Mouse (Mus musculus): ENCODE results near the gene Prdm11. TPM values are rescaled to one million over a fixed set of nuclear protein-coding genes. Genes with fewer than 3 reads are reported as not detected.
A peak's percentile ranks its signal among the peaks of the same experiment; 100 is the strongest.

The Prdm11 gene
- total RNA-seq, 2 experiments from 2014 or later = 0.39 to 0.90 TPM

GRCm38 (mm10) chr2:93013415-93014092, 32.4 kb downstream of the Prdm11 start:
- no peak for DNase-seq (ENCODE audit: low spot score)

DNA sequence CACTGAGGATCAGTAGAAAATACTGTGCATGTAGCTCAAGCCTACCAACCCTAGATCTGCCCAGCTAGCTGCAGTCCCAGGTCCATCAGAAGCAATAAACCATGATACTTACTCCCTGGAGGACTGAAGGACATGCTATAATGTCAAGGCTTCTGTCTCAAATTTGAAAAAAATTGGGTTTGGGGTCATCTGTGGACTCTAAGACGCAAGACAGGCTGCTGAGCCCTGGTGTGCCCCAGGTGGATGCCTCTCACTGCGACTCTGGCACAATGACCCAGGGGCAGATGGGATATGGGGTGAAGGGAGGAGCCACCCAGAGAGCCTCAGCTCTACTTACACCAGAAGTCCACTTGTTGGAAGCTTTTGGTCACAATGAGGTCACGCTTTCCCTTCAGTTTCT, 33.0 kb downstream of the Prdm11 start:
- no peak for DNase-seq (ENCODE audit: low spot score)

DNA sequence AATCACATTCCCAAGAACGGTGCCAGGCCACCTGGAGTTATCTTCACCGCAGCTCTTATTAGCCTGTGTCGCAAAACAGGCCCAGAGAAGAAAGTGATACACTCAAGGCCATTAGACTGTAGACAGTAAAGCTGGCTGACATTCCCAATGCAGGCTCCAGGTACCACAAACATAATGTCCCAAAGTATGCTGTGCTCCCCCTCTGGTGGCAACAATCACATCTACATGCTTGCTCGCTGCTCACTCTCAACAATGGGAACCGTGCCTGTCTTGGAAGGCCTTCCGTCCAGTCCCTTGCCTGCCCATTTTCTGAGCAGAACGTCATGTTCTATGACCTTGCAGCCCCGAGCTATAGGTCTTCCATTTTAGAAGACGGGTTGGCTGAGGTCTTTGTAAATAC, 34.0 kb downstream of the Prdm11 start:
- no peak for DNase-seq (ENCODE audit: low spot score)

GRCm38 (mm10) chr2:93011465-93011864, 34.5 kb downstream of the Prdm11 start:
- DNase-seq (ENCODE audit: low spot score) = no peak

DNA sequence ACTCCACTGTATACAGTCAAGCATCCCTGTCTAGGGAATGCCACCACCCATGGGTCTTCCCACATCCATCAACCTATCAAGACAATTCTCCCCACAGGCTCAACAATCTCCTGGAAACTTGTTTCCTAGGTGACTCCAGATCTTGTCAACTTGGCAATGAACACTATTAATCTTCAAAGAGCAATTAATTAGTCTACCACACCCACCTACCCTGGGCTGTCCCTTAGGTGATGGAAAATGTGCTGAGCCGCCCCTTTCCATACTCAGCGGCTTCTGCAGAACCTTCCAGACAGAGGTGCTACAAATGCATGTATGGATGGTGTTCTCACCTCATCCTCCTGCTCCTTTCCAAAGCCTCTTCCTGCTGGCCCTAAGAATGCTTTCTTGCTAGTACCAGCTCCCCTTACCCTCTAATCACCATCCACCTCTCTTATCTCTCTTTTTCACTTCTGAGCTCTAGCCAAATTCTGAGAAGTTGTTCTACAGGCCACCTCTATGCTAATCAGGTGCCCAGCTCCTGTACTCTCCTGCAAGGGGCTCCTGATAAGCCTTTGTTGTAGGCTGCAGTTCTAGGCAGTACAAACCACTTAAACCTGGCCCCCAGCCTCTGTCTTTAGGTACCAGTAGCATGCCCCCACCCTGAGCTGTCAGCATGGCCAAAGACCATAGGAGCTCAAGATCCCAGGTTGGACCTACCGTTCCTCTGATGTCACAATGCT, 37.8 kb downstream of the Prdm11 start:
- no peak for DNase-seq (ENCODE audit: low spot score)

- no peak for DNase-seq (ENCODE audit: low spot score)
Measured at GRCm38 (mm10) chr2:93005028-93005427, 40.9 kb downstream of the Prdm11 start.

DNA sequence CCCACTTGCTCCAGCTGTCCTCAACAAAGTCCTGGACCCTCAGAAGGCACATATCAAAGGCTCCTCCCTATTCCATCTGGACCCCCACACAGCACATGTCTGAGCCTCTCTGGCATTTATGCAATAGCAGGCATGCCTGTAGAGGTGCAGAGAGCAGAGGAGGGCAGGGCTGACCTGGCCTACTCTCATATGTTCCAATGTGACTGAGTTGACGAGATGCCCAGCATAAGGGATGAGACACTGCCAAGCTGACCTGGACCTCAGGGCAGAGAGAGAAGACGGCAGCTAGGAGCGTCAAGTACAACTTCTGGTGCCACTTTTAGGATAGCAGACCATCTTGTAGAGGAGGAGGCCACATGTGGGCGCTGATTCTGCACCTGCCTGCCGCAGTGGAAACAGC, 54.0 kb downstream of the Prdm11 start:
- DNase-seq (ENCODE audit: low spot score) = peak; percentile 63

DNA sequence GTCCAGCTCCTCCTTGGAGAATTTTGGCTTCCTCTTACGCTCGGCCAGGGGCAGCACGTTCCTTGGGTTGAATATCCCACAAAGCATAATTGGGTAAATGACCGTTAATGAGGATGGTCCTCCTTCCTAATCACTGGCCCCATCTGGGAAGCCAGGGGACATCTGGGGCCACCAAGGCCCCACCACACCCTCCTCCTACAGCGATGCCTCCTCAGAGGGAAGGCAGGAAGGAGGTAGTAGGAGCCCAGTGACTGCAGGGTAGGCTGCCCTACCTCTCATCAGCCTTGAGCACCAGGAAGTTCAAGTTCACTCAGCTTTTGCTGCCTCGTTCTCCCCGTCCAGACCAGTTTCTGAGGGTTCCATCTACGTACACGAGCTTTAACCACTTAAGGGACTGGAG, 56.4 kb downstream of the Prdm11 start:
- DNase-seq (ENCODE audit: low spot score) = no peak

- DNase-seq (ENCODE audit: low spot score) = peak; percentile 70
Measured at GRCm38 (mm10) chr2:92987901-92988631, 57.9 kb downstream of the Prdm11 start.

DNA sequence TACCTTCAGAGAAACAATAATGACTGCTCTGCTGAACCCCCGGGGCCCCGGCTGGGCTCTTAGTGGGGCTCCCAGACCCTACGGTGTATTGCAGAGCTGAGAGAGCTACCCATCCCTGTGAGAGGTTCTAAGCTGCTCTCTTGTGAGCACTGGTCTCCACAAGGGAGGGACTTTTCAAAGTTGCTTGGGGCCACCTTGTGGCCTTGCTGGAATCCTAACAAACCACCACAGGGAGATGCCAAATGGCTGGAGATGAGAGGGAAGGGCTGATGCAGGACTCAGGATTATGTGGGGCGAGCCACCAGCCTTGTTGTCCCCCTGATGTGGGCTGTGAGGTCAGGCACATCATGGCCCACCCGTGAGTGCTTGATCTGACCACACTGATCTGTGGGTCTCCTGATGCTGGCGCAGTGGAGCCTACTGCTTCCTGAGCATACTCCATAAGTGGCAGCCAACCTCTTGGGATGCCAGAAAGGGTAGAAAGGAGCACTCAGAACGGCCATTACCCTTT, 58.8 kb downstream of the Prdm11 start:
- no peak for DNase-seq (ENCODE audit: low spot score)

- no peak for DNase-seq (ENCODE audit: low spot score)
Measured at GRCm38 (mm10) chr2:92985600-92985999, 60.4 kb downstream of the Prdm11 start.

- no peak for DNase-seq (ENCODE audit: low spot score)
Measured at GRCm38 (mm10) chr2:92985171-92985570, 60.8 kb downstream of the Prdm11 start.

DNA sequence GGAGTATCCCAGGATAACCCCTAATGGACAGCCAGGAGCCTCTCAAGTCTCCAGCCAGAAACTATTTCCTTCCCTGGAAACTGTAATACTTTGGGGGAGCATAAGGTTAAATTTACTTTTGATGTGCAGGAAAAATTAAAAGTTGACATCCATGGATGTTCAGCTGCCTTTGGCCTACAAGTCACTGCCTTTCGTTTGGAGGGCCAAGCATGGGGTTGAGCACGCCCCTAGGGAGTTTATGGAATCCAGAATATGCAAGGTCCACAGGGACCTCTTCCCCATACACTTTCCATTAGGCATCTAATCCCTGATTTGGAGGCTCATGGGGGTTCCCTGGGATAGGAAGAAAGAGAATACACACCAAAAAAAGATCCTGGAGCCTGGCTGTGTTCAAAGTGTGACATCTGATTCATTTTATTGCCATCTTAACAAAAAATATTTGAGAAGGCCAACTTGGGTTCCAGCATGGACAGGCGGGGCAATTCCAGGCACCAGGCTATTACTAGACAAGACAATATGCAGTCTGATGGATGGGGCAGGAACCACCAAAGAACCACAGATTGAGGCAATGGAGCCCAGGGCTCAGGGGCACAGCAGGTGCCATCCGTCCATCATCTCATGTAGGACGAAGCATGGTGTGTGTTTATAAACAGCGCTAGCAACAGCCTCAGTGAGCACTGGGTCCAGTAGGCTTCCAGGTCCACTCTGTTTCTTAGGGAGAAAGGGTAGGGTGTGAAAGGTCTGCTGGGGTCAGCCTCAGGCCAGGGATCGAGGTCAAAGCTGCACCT, 61.5 kb downstream of the Prdm11 start:
- DNase-seq (ENCODE audit: low spot score) = no peak

- no peak for DNase-seq (ENCODE audit: low spot score)
Measured at GRCm38 (mm10) chr2:92983273-92983620, 62.7 kb downstream of the Prdm11 start.

GRCm38 (mm10) chr2:92982591-92983272, 63.2 kb downstream of the Prdm11 start:
- DNase-seq (ENCODE audit: low spot score) = no peak

DNA sequence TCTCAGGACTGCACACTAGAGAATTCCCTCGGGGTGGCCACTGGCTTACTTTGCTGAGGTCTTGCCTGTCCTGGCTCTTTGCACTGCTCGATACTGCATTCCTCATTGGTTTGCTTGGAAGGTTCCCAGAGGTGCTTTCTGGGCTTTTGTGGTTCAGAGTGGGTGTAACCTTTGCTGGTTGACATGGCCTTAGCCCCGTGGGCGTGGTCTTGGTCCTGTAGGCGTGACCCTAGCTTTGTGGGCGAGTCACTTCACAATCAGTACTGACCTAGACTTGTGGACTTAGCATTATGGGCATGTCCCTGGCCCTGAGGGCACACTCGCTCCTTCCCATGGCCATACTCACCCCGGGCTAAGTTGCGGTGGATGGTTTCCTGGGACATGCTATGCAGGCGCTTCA, 65.8 kb downstream of the Prdm11 start:
- no peak for DNase-seq (ENCODE audit: low spot score)

DNA sequence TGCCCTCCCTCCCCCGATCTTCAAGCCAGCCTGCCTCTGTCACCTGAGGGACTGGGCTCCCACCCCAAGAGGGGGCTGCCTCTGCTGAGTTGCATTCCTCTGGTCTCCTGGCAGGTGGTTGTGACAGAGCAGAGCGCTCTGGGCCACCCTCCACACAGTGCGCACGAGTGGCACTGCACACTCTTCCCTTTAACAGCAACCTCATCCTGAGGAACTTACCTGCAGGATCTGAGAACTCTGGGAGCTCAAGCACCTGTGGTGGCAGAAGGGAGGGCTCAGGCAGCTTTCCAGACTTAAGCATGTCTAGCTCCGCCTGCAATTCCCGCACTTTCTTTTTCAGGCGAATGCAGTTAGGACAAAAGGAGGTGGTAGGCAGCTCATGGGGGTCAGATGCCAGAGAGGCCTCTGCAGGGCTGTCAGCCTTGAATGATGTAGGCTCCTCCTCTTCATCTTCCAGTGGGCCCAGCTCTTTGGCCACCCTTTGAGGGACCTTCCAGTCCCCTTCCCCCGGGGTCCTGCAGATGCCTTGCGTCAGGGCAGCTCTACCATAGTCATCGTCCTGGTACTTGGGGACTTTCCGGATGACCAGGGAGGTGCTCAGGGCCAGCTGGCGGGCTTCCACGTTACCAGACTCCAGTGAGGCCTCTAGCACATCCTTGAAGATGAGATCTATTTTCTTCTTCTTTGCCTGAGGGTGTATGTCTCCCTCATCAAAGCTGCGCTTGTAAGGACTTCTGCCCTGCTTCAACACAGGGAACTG, 70.8 kb downstream of the Prdm11 start:
- no peak for DNase-seq (ENCODE audit: low spot score)

- DNase-seq (ENCODE audit: low spot score) = no peak
Measured at GRCm38 (mm10) chr2:92973646-92974045, 72.3 kb downstream of the Prdm11 start.

DNA sequence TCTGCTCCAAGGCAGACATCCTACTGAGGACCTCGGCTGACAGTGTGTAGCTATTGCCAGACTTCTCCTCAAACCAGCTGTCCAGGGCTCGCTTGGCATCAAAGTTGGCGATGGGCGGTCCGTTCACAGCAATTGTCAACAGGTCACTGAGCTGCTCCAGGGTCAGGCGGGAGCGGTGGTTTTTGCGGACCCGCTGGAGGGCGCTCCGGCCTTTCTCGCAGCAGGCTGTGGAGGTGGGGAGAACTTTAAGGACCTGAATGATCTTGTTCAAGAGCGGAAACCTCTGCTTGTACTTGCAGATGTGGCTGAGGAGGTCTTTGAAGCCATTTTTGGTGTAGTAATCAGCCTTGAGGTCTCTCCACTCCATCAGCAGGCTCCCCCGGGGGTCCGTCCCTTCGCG, 73.9 kb downstream of the Prdm11 start:
- DNase-seq (ENCODE audit: low spot score) = no peak

DNA sequence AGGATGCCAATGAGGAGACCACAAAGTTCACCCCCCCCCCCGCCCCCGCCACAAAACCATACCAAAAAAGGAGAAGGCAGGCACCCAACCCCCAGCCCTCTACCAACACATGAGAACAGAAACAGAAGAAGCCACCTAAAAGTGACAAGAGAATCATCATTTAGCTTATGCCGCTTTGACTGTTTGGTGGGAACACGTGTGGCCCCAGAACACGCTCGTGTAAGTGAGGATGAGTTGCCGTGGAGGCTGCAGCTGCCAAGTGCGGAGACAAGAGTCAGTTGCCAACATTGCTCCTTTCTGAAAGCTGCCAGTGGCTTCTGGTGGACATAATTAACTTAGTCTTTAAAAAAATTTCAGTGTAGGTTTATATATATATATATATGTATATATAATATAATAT, 74.4 kb downstream of the Prdm11 start:
- DNase-seq (ENCODE audit: low spot score) = no peak

Measured in gastrocnemius, adult 18-20 months (tissue).